Mouse (Mus musculus) hindbrain, embryonic 14.5 days (tissue): ENCODE data around the gene Slc6a13. TPM values are rescaled to one million over a fixed set of nuclear protein-coding genes. Genes with fewer than 3 reads are reported as not detected.
A peak's percentile ranks its signal among the peaks of the same experiment; 100 is the strongest.
"Not testable (repeated sequence)": the region's sequence is repeated elsewhere in the genome, so short reads cannot be mapped to it uniquely, and the experiment has no call there.

ENCODE experiments used
- ATAC-seq: fragments of 200-750 bp; cut with Nextera tagmentation; 2 replicates; pipeline ENCODE4 v1.8.0; 2017; ENCODE audit warnings: moderate number of reproducible peaks, mild to moderate bottlenecking, moderate TSS enrichment, moderate library complexity; ENCODE audit not compliant: low FRiP score
- DNase-seq: peaks from one replicate; pipeline ENCODE4 v3.0.0-alpha.2; 2015; ENCODE audit warnings: low spot score
- H3K27ac ChIP-seq: fragments of 300-500 bp; sonication (generic); 2 replicates; pipeline ENCODE4 v1.5.1; 2014; ENCODE audit warnings: mild to moderate bottlenecking, moderate library complexity
- H3K27me3 ChIP-seq: fragments of 300-500 bp; sonication (generic); 2 replicates; pipeline ENCODE4 v1.6.1; 2014; ENCODE audit warnings: mild to moderate bottlenecking, low read length, mixed read lengths; ENCODE audit not compliant: control insufficient read depth, insufficient read depth
- H3K36me3 ChIP-seq: fragments of 300-500 bp; sonication (generic); replicated peaks from 2 replicates; pipeline ENCODE4 v1.6.1; 2014; ENCODE audit not compliant: control insufficient read depth, insufficient read depth
- H3K4me1 ChIP-seq: fragments of 300-500 bp; sonication (generic); replicated peaks from 2 replicates; pipeline ENCODE4 v1.6.1; 2014; ENCODE audit warnings: antibody characterized with exemption, low read length, mixed read lengths; ENCODE audit not compliant: control insufficient read depth, insufficient read depth
- H3K4me2 ChIP-seq: fragments of 300-500 bp; sonication (generic); replicated peaks from 2 replicates; pipeline ENCODE4 v1.6.1; 2014; ENCODE audit warnings: mild to moderate bottlenecking, moderate library complexity
- H3K4me3 ChIP-seq: fragments of 300-500 bp; sonication (generic); replicated peaks from 2 replicates; pipeline ENCODE4 v1.5.1; 2014; ENCODE audit warnings: mild to moderate bottlenecking, low read length
- H3K9ac ChIP-seq: fragments of 300-500 bp; sonication (generic); 2 replicates; pipeline ENCODE4 v1.6.1; 2014
- H3K9me3 ChIP-seq: fragments of 300-500 bp; sonication (generic); 2 replicates; pipeline ENCODE4 v1.6.1; 2016; ENCODE audit warnings: low read length; ENCODE audit not compliant: control insufficient read depth
- WGBS: fragments of 180-500 bp; shearing (Covaris S2); extraction: QIAGEN DNeasy Blood & Tissue Kit; methylation state at CpG from one replicate; pipeline ENCODE4 v1.1.7; 2014; 5-methylcytosine and 5-hydroxymethylcytosine counted together
- polyA plus RNA-seq: library from polyadenylated mRNA; unstranded; fragments of >200 nt; fragmentation: Nextera tagmentation; extraction: Ambion mirVana; gene quantifications from 2 replicates; pipeline ENCODE4 v1.2.1, GENCODE M21; 2014

Gene Slc6a13
- polyA plus RNA-seq, 1 experiment from 2014 or later: 49.6 TPM

DNA sequence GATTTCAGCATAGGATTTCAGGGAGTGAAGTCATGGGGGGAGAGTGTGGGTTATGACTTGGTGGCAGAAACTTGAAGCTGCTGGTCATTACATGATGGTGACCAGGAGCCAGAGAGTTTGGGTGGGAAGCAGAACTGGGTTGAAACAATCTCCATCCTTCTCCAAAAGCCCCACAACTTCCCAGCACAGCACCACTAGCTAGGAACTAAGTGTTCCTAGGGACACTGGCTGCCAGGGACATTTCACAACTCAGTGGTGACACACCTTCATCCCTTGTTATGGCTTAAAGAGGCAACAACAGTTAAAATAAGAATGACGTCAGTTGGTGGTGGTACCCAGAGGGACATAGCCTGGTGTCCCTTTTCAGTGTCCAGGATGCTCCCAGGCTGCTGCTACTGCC lies 56.0 kb downstream of the Slc6a13 start:
- H3K36me3 ChIP-seq: no peaks in the 10 kb centered on the region
- H3K4me2 ChIP-seq: no peak overlapping the region
- no peak for ATAC-seq
- no peak overlapping the region for H3K27ac ChIP-seq
- H3K9ac ChIP-seq: no peak overlapping the region
- no peak for DNase-seq
- H3K27me3 ChIP-seq: no peaks in the 10 kb centered on the region
- H3K4me1 ChIP-seq: no peaks in the 10 kb centered on the region
- 94% methylated on average over 1 of the region's 1 CpGs for WGBS
- no peaks in the 10 kb centered on the region for H3K9me3 ChIP-seq
- no peak overlapping the region for H3K4me3 ChIP-seq

DNA sequence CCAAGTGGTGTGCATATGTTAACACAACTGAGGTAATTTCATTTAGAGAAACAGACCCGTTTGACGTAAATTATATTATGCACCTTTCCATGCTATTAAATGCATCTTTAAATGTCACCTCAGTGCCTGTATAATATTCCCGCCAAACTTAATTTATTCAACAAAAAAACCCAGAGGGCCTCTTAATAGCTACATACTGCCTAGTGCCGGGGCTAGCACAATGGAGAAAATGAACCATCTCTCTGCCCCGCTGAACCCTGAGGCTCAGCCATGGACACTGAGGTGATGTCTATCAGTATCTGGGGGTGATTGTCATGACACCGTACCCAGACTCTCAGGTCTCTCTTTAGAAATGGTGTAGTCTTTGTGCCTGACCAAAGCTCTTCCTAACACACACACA lies 57.2 kb downstream of the Slc6a13 start:
- DNase-seq: no peak

DNA sequence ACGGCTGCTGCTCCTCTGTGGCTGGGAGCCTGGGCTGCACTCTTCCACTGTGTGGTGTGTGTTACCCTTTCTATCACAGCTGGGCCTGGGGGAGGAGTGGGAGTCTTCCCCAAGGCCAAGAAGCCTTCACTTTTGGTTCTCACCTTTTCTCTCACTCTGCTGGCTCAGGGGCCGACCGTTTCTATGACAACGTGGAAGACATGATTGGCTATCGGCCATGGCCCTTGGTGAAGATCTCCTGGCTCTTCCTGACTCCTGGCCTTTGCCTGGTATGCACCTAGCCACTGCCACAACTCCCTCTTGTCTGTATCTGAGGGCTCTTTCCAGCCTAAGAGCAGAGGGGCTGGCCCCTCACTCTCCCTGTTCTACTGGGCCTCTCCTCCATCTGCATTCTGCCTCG lies 63.0 kb downstream of the Slc6a13 start:
- H3K4me2 ChIP-seq: no peak overlapping the region
- no peaks in the 10 kb centered on the region for H3K4me1 ChIP-seq
- H3K4me3 ChIP-seq: no peak overlapping the region
- 83% methylated on average over 6 of the region's 6 CpGs for WGBS
- ATAC-seq: no peak
- no peak overlapping the region for H3K9ac ChIP-seq
- no peak overlapping the region for H3K27ac ChIP-seq
- H3K36me3 ChIP-seq: no peaks in the 10 kb centered on the region
- no peaks in the 10 kb centered on the region for H3K27me3 ChIP-seq
- H3K9me3 ChIP-seq: no peaks in the 10 kb centered on the region
- no peak for DNase-seq

More for the DNA sequence above, 57.2 kb downstream of the Slc6a13 start:
- Histone ChIP-seq H3K4me3 (no peak overlapping the region), H3K27ac (no peak overlapping the region), H3K36me3 (no peaks in the 10 kb centered on the region), H3K4me1 (no peaks in the 10 kb centered on the region), H3K27me3 (no peaks in the 10 kb centered on the region), H3K9me3 (no peaks in the 10 kb centered on the region), H3K9ac (no peak overlapping the region), H3K4me2 (no peak overlapping the region)
- ATAC-seq: no peak
- 56% methylated on average over 6 of the region's 6 CpGs for WGBS

DNA sequence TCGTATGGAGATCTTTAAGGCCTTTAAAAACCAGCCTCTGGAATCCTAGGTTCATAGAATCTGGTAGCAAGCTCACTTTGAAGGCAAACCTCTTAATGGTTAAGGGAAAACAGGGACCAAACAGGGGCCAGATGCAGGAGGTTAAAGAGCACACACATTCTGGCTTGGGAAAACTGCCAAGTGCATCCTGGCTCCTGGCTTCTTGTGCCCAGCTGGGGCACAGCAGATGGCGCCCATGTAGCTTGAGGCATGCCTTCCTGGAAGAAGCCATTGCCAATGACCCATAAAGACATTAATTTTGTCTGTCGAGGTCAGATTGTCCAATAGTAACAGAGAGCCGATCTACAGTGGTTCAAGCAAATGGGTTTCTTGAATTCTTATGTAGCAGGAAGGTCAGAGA lies 63.9 kb downstream of the Slc6a13 start:
- no peak overlapping the region for H3K9ac ChIP-seq
- 58% methylated on average over 4 of the region's 4 CpGs for WGBS
- DNase-seq: peak; percentile 38
- H3K9me3 ChIP-seq: no peaks in the 10 kb centered on the region
- no peaks in the 10 kb centered on the region for H3K27me3 ChIP-seq
- no peak overlapping the region for H3K27ac ChIP-seq
- H3K4me1 ChIP-seq: no peaks in the 10 kb centered on the region
- H3K4me3 ChIP-seq: no peak overlapping the region
- peak; percentile 21; the same call in 1 of the 2 replicates for ATAC-seq
- H3K4me2 ChIP-seq: no peak overlapping the region
- H3K36me3 ChIP-seq: no peaks in the 10 kb centered on the region

DNA sequence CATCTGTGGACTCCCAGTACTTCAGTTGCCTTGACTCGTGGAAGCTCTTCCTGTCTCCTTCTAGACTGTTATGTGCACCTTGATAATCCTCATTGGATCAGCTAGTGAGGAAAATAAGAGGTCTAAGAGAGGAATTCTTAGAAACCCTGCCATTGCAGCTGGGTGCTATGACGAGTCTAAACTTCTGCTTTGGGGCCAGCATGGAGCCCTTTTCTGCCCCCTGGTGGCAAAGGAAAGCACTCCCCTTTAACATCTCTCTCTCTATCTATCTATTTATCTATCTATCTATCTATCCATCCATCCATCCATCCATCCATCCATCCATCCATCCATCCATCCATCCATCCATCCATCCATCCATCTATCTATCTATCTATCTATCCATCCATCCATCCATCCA lies 66.5 kb downstream of the Slc6a13 start:
- DNase-seq, H3K4me2 ChIP-seq, H3K9me3 ChIP-seq, H3K4me1 ChIP-seq, H3K27me3 ChIP-seq, H3K27ac ChIP-seq, H3K36me3 ChIP-seq, ATAC-seq, H3K9ac ChIP-seq, H3K4me3 ChIP-seq: not testable (repeated sequence)
- 29% methylated on average over 2 of the region's 2 CpGs for WGBS

DNA sequence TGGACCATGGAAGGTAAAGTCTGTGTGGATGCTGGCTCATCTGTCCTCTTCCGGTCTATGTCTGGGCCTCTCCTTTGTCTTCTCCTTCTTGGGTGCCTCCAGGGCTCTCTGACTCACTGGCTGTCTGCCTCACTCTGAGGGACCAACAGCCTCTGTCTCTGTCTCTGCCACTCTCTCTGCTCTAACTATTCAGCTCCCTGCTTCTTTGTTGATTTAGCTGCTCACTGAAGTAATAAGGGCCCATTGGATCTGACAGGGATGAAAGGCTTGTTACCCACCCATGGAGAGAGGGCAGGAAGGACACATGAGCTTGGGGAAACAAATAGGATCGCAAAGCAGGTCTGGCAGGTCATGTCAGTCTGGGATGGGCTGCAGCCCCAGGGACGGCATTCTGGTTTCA lies 67.1 kb downstream of the Slc6a13 start:
- no peak overlapping the region for H3K9ac ChIP-seq
- H3K4me2 ChIP-seq: no peak overlapping the region
- ATAC-seq: no peak
- no peak overlapping the region for H3K27ac ChIP-seq
- 67% methylated on average over 3 of the region's 3 CpGs for WGBS
- no peaks in the 10 kb centered on the region for H3K27me3 ChIP-seq
- no peaks in the 10 kb centered on the region for H3K4me1 ChIP-seq
- H3K36me3 ChIP-seq: no peaks in the 10 kb centered on the region
- no peaks in the 10 kb centered on the region for H3K9me3 ChIP-seq
- no peak overlapping the region for H3K4me3 ChIP-seq
- no peak for DNase-seq

DNA sequence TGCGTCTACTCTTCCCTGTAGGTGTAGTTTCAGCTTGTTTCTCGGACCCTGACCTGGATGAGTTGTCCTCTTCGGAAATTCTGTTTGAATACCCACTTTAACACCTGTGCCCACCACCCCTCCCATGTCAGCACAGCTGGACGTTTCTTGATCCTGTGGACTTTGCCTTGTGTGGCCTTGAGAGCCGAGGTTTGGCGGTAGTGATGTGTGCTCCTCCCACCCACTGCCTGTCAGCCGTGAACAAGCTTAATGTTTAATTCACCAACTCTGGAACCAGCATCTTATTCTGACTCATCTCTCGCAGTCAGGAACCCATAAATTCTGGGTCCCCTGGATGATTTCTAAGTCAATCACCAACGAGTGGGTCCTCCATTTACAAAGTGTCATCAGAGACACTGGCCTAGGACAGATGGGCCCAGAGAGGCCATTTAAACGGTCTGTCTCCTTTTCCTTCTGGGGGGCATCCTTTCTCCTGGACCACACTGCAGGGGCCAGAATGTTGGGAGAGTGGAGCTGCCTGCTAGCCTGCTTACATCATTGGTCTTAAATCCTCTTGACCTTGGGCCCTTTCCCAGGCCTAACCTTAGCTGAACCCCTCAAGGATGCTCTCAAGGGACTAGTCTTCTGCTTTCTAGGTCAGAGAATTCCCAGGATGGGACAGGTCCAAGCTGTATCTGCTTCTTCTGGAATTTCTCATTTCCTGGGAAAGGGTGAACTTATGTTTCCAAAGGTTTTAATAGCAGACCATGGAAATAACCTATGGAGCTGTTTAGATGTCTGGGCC lies 71.4 kb downstream of the Slc6a13 start:
- H3K4me3 ChIP-seq: no peak overlapping the region
- H3K27me3 ChIP-seq: no peaks in the 10 kb centered on the region
- no peaks in the 10 kb centered on the region for H3K4me1 ChIP-seq
- H3K27ac ChIP-seq: no peak overlapping the region
- H3K9ac ChIP-seq: no peak overlapping the region
- no peak overlapping the region for H3K4me2 ChIP-seq
- WGBS: 75% methylated on average over 10 of the region's 10 CpGs
- H3K36me3 ChIP-seq: no peaks in the 10 kb centered on the region; the same call in 1 of the 2 replicates
- H3K9me3 ChIP-seq: no peaks in the 10 kb centered on the region
- ATAC-seq: no peak
- no peak for DNase-seq

DNA sequence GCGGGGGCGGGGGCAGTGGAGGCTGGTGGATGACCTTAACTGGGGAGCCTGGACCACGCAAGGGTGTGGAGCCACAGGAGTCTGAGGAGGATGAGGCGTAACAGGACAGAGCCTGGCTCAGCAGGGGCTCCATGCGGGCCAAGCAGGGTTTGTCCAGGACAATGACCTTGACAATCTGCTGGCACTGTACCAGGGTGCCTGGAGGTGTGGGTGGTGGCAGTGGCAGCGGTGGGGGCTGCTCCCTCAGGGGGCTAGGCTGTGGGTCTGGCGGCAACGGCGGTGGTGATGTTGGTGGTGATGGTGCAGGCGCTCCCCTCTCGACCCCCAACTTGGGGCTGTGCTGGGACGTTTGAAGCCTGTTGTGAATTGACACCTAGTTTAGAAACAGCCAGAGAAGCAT lies 76.1 kb downstream of the Slc6a13 start:
- DNase-seq (no peak), ATAC-seq (0 out of 2 replicates have a peak, but pooled peaks have one; percentile 8)
- Histone ChIP-seq H3K9me3 (no peaks in the 10 kb centered on the region), H3K9ac (no peak overlapping the region), H3K4me2 (no peak overlapping the region), H3K27me3 (no peaks in the 10 kb centered on the region), H3K27ac (no peak overlapping the region), H3K4me3 (no peak overlapping the region), H3K4me1 (0 out of 2 replicates have a peak, but pooled peaks cover 8% of the 10 kb centered on the region), H3K36me3 (no peaks in the 10 kb centered on the region; the same call in 1 of the 2 replicates)
- 83% methylated on average over 12 of the region's 12 CpGs for WGBS

DNA sequence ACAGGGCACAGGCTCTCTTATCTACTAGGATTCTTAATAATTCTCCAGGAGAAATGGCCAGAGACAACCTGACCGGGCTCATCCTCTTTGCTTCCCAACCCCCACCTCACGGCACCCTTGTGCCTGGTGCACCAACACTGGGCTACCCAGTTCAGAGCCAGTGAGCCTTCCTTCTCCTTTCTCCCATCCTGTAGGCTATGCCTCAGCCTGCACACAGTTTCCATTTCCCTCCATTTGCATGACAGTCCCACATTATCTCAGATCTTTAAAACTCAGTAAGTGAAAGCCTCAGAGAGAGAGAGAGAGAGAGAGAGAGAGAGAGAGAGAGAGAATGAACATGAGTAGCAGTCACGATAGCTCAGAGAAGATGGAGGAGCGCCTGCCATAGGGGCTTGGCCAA lies 78.2 kb downstream of the Slc6a13 start:
- Histone ChIP-seq H3K27me3 (no peaks in the 10 kb centered on the region), H3K36me3 (no peaks in the 10 kb centered on the region; the same call in 1 of the 2 replicates), H3K4me3 (no peak overlapping the region), H3K9me3 (no peaks in the 10 kb centered on the region), H3K9ac (no peak overlapping the region), H3K27ac (no peak overlapping the region), H3K4me2 (no peak overlapping the region), H3K4me1 (peaks cover 8% of the 10 kb centered on the region; the same call in 1 of the 2 replicates)
- no peak for ATAC-seq
- DNase-seq: no peak
- WGBS: 48% methylated on average over 4 of the region's 4 CpGs
